Mouse (Mus musculus) megakaryocyte, embryonic 14.5 days (primary cell): Measurements from ENCODE around the gene Ube3b.

Source experiments
- FLI1 ChIP-seq: IDR thresholded peaks from 2 replicates; pipeline ENCODE4 v1.6.1; 2012; ENCODE audit warnings: low read length, inconsistent platforms, mixed read lengths
- GATA1 ChIP-seq: IDR thresholded peaks from 3 replicates; pipeline ENCODE4 v1.6.1; 2012; ENCODE audit warnings: mixed read lengths, low read length, inconsistent platforms, borderline replicate concordance

DNA sequence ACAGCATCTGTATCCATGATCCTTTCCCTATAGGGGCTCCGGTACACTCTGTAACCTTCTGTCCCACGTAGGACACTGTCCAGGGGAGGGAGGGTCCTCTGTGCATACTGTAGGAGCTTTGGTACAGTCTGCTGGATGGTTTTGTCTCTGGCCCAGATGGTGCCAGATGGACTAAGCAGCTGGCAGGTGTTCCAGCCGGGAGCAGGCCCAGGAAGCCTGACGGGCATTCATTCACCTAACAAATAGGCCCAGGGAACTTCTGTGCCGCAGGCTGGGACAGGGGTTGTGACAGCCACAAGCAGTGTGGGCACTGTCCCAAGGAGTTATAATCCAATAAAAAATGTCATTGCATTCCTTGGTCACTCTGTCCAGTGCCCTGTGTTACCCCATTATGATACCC is 43.6 kb downstream of the Ube3b start:
- TF ChIP-seq GATA1: no peak
- no peak for TF ChIP-seq FLI1
